Mouse (Mus musculus) skeletal muscle tissue, adult 2 months (tissue): ENCODE data around the gene Ldlrad1.

ENCODE experiments used
- DNase-seq: peaks from one replicate; pipeline ENCODE4 v3.0.0-alpha.2; 2012; ENCODE audit warnings: low read depth, low spot score

Gene Ldlrad1

GRCm38 (mm10) chr4:107208880-107209279, at the start of gene Ldlrad1:
Ldlrad1 (plus strand) TSS chr4:107209180.
- no peak for DNase-seq

- DNase-seq: no peak
Observed at GRCm38 (mm10) chr4:107160181-107160580, 48.8 kb upstream of the Ldlrad1 start.

GRCm38 (mm10) chr4:107163341-107163740, 45.6 kb upstream of the Ldlrad1 start:
- DNase-seq: no peak

- peak; percentile 66 for DNase-seq
Observed at GRCm38 (mm10) chr4:107163756-107164587, 45.0 kb upstream of the Ldlrad1 start.

GRCm38 (mm10) chr4:107166700-107167099, 42.3 kb upstream of the Ldlrad1 start:
- DNase-seq: no peak

- no peak for DNase-seq
Observed at GRCm38 (mm10) chr4:107167798-107168197, 41.2 kb upstream of the Ldlrad1 start.

- DNase-seq: no peak
Observed at GRCm38 (mm10) chr4:107177506-107177905, 31.5 kb upstream of the Ldlrad1 start.

- peak; percentile 93 for DNase-seq
Observed at GRCm38 (mm10) chr4:107178182-107178829, 30.7 kb upstream of the Ldlrad1 start, which contains the start of gene Tmem59. Tmem59 (plus strand) TSS chr4:107178399.

GRCm38 (mm10) chr4:107178830-107179490, 30.0 kb upstream of the Ldlrad1 start, which contains the start of gene Tceanc2:
Tceanc2 (minus strand) TSS chr4:107179116.
- no peak for DNase-seq

GRCm38 (mm10) chr4:107179561-107179960, 29.4 kb upstream of the Ldlrad1 start:
- DNase-seq: no peak

- no peak for DNase-seq
Observed at GRCm38 (mm10) chr4:107180746-107181145, 28.2 kb upstream of the Ldlrad1 start.

GRCm38 (mm10) chr4:107181866-107182265, 27.1 kb upstream of the Ldlrad1 start:
- DNase-seq: no peak

GRCm38 (mm10) chr4:107182796-107183195, 26.2 kb upstream of the Ldlrad1 start:
- no peak for DNase-seq

- DNase-seq: no peak
Observed at GRCm38 (mm10) chr4:107183203-107183602, 25.8 kb upstream of the Ldlrad1 start.

- no peak for DNase-seq
Observed at GRCm38 (mm10) chr4:107185703-107186102, 23.3 kb upstream of the Ldlrad1 start.

GRCm38 (mm10) chr4:107193841-107194240, 15.1 kb upstream of the Ldlrad1 start:
- DNase-seq: no peak

GRCm38 (mm10) chr4:107196454-107196853, 12.5 kb upstream of the Ldlrad1 start:
- no peak for DNase-seq

- no peak for DNase-seq
Observed at GRCm38 (mm10) chr4:107198072-107198471, 10.9 kb upstream of the Ldlrad1 start.

- DNase-seq: no peak
Observed at GRCm38 (mm10) chr4:107201779-107202178, 7.2 kb upstream of the Ldlrad1 start.

GRCm38 (mm10) chr4:107203001-107203400, 6.0 kb upstream of the Ldlrad1 start:
- DNase-seq: no peak

- no peak for DNase-seq
Observed at GRCm38 (mm10) chr4:107207016-107207415, 2.0 kb upstream of the Ldlrad1 start.

GRCm38 (mm10) chr4:107210483-107211097, 1.6 kb downstream of the Ldlrad1 start:
- DNase-seq: no peak
